Mouse (Mus musculus) thymus, postnatal 25 days (tissue): Measurements from ENCODE around the gene Pkdcc.

Experiments used
- DNase-seq: peaks from one replicate; pipeline ENCODE4 v3.0.0; 2022

Pkdcc gene

DNA sequence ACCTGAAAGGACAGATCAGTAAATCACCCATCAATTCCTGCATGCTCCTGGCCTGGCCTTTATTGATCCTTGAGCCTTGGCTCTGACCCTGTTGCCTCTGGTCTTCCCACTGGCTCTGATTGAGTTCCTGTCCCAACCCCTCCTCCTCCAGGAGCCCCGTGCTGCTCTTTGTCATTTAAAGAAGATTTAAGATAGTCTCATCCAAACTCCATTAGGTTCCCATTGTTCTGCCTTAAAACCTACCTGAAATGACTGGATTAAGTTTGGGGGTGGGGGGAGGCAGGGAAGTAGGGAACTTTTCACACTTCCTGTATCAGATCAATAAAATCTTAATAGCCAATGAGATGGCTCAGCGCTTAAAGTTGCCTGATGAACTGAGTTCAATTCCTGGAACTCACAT, 33.4 kb downstream of the Pkdcc start:
- no peak for DNase-seq

DNA sequence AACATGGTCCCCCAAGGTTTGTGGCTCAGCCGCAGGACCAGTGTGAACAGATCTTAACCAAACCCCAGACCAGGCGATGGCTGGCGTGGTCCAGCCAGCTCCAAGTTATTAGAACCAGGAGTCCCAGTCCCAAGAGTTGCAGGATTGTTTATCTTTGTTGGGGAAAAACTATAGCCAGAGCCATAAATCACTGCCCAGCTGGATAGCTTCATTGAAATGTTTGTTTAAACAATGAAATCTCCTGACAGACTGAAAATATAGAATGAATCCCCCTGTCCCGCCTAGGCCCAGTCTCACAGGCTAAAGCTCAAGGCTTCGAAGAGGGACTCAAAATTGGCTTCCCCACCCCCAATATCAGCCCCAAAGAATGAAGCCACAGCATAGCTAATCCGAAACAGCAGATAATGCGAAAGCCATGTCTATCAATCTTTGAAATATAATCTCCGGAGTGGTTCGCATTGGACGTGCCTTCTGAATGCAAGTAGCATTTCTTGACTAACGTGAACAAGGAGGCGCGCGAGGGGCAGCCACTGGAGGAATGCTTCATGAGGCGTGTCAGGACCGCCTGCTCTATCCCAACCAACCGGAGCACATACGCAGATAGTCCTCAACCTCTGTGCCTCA, 35.9 kb downstream of the Pkdcc start:
- no peak for DNase-seq

DNA sequence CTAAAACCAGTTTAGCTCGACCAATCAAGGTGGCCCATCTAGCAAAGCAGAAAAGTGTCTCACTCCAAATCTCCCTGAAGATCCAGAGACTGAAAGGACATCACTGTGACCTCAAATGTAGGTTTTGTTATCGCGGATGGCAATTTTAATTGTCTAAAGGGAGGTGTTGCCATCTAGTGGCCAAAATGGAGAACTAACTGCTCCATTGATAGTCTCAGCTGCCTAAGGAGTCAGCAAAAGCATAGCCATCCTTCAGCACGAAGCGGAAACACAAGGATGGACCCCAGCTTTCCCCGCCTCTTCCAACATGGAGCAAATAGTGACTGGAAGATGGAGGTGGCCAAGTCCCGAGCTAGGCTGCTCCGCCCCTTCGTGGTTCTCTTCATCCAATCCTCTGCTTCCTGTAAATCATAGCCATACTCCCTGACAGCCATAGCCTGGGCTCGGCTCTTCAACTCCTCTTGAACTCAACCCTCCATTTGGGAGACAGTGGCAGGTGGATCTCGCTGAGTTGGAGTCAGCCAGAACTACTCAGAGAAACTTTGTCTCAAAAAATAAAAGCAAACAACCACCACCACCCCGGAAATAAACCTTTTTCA, 38.1 kb downstream of the Pkdcc start:
- DNase-seq, result peak; percentile 36

DNA sequence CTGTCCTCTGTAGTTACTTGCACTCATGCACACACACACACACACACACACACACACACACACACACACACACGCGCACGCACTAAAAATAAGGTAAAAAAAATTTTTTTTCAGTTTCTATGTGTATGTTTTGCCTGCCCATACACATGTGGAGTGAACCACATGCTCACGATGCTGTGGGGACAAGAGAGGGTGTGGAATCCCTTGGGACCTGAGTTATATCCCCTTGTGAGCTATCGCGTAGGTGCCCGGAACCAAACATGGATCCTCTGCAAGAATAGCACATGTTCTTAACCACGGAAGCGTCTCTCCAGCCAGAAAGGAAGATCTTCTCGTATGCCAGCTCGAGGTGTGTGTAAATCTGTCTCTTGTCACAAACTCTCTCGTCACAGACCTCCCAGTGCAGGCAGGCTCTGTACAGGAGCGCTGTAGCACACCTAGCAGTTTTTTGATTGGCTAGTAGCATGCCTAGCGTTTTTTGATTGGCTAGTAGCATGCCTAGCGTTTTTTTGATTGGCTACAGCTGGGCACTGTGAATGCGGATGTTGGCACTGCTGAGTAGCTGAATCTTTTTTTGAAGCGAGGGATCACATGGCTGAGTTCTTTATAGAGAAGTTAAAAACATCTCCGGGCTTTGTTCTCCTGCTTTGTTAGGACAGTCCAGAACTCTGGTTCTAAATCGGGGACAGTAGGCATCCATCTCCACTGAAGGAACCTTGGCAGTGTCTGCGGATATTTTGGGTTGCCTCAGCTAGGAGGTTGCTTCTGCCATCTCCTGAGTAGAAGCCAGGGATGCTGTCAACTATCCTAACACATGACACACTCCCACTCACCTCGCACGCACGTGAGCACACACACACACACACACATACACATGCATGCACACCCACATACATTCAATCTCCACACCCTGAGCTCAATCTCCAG, 52.4 kb downstream of the Pkdcc start:
- DNase-seq, result peak; percentile 85

DNA sequence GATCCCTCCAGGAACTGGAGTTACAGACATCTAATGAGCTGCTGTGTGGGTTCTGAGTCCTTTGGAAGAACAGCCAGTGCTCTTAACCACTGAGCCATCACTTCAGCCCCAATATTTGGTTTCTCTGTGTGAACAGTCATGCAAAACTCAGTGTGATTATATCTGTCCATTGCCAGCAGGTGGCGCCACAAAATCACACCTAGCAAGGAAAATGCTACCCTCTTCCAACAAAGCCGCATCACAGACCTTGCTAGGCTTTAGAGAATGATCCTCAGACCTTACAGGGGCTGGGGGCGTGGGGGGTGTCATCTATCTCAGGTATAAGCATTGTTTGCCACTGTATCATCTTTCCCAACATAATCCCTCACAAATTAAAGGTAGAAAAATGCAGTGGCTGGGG, 56.4 kb downstream of the Pkdcc start:
- DNase-seq, result peak; percentile 85

DNA sequence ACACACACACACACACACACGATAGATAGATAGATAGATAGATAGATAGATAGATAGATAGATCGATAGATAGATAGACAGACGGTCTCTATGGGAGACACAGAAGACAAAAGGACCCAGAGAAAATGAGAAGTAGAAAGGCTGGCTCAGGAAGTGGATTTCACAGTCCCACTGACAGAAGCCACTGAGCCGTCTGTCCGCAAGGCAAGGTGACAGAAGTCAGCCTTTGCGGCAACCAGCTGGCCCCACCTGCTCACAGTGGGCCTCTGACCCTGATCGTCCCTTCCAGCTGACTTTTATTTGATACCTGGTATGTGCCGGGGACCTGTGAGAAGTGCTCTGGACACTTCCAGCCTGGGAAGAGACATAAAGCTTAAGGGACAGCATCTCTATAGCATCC, 57.5 kb downstream of the Pkdcc start:
- DNase-seq, result no peak

DNA sequence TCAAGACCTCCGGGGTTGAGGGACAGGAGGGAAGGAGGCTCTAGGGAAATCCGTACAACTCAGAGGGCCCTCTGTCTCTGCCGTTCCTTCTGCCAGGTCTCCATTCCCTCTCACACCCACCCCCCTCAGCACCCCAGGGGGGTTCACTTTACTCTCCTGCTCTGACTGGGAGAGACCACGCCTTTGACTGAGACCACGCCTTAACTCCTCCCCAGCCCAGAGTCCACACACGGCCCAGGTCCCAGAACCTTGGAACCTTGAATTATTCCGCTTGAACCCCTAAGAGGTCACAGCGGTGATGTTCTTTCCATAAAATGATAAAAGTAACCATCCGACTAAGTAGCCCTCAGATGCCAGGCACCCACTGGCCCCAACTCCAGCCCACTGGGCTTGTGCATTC, 58.5 kb downstream of the Pkdcc start:
- no peak for DNase-seq

DNA sequence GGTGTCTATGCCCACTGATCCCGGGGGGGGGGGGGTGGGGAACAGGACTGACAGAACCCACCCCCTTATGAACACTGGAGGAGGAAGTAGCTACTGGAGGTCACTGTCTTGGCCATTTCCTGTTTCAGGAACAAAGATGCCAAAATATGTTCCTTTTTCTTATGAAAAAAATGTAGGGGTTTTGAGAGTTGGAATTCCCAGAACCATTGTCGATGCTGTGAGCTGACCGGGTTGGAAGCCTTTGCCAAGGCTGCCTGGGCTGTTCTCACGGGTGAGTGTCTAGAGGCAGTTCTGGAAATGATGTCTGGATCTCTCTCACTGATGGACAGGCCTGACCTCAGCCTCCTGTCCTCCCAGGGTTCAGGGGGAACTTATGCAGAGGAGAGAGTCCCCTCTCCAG, 59.0 kb downstream of the Pkdcc start:
- DNase-seq, result no peak
